Mouse (Mus musculus) MEL (cell line): ENCODE results near the gene Gm20388. TPM values are rescaled to one million over a fixed set of nuclear protein-coding genes. Genes with fewer than 3 reads are reported as not detected.

ENCODE experiments used
- DNase-seq: peaks from one replicate; pipeline ENCODE4 v3.0.0; 2011; ENCODE audit warnings: low read depth, low spot score
- H3K27ac ChIP-seq: 2 replicates; pipeline ENCODE4 v1.5.1; 2012; ENCODE audit warnings: low read depth, mild to moderate bottlenecking, control low read depth, low read length, moderate library complexity; ENCODE audit not compliant: control insufficient read depth
- H3K27me3 ChIP-seq, 2 experiments: fragments of 150-350 bp in 1 of 2; sonication (generic) in 1 of 2; 2 replicates each; pipeline ENCODE4 v1.6.1; 2012; ENCODE audit warnings: low read length in 2 of 2, mild to moderate bottlenecking in 2 of 2, improper control_type of control experiment in 1 of 2, moderate library complexity in 1 of 2; ENCODE audit not compliant: insufficient read depth in 2 of 2, control insufficient read depth in 1 of 2
- H3K36me3 ChIP-seq, 2 experiments: 2 replicates each; pipeline ENCODE4 v1.6.1; 2012 to 2014; ENCODE audit warnings: low read length in 2 of 2, improper control_type of control experiment in 1 of 2, inconsistent platforms in 1 of 2, mild to moderate bottlenecking in 1 of 2; ENCODE audit not compliant: insufficient read depth in 2 of 2, control insufficient read depth in 1 of 2
- H3K4me1 ChIP-seq, 2 experiments: fragments of 150-350 bp in 1 of 2; sonication (generic) in 1 of 2; 2 replicates each; pipeline ENCODE4 v1.6.1; 2012; ENCODE audit warnings: low read length in 2 of 2, improper control_type of control experiment in 1 of 2, mild to moderate bottlenecking in 1 of 2; ENCODE audit not compliant: insufficient read depth in 2 of 2, control insufficient read depth in 1 of 2
- H3K4me3 ChIP-seq, 2 experiments: fragments of 150-350 bp in 1 of 2; sonication (generic) in 1 of 2; 2 replicates each; pipeline ENCODE4 v1.5.1; 2012; ENCODE audit warnings: low read depth in 2 of 2, low read length in 2 of 2, mild to moderate bottlenecking in 2 of 2, moderate library complexity in 2 of 2, control low read depth in 1 of 2, improper control_type of control experiment in 1 of 2; ENCODE audit not compliant: control insufficient read depth in 1 of 2, insufficient read depth in 1 of 2
- H3K79me2 ChIP-seq: 2 replicates; pipeline ENCODE4 v1.6.1; 2012; ENCODE audit warnings: mild to moderate bottlenecking, low read length, moderate library complexity; ENCODE audit not compliant: control insufficient read depth, poor library complexity, insufficient read depth
- H3K9ac ChIP-seq: 2 replicates; pipeline ENCODE4 v1.6.1; 2012; ENCODE audit warnings: low read depth, mild to moderate bottlenecking, control low read depth, low read length, moderate library complexity; ENCODE audit not compliant: control insufficient read depth, poor library complexity, severe bottlenecking
- H3K9me3 ChIP-seq: fragments of 150-350 bp; sonication (generic); replicated peaks from 2 replicates; pipeline ENCODE4 v1.6.1; 2012; ENCODE audit warnings: mild to moderate bottlenecking, low read length, improper control_type of control experiment, moderate library complexity; ENCODE audit not compliant: insufficient read depth
- CTCF ChIP-seq, 3 experiments: IDR thresholded peaks in 2 of 3; conservative IDR thresholded peaks in 1 of 3; 2 replicates each; pipeline ENCODE4 v1.5.1; 2011 to 2012; ENCODE audit warnings: low read length in 3 of 3, low read depth in 2 of 3, mild to moderate bottlenecking in 2 of 3, improper control_type of control experiment in 1 of 3, inconsistent platforms in 1 of 3, mixed read lengths in 1 of 3, moderate library complexity in 1 of 3; ENCODE audit not compliant: control insufficient read depth in 1 of 3, insufficient read depth in 1 of 3, poor library complexity in 1 of 3, severe bottlenecking in 1 of 3
- E2F4 ChIP-seq: IDR thresholded peaks from 2 replicates; pipeline ENCODE4 v1.6.1; 2011; ENCODE audit warnings: low read depth, low read length, improper control_type of control experiment, borderline replicate concordance
- ELF1 ChIP-seq: IDR thresholded peaks from 2 replicates; pipeline ENCODE4 v1.6.1; 2014; ENCODE audit warnings: low read depth, mild to moderate bottlenecking, inconsistent platforms, low read length, improper control_type of control experiment, moderate library complexity
- EP300 ChIP-seq, 2 experiments: IDR thresholded peaks; 2 replicates each; pipeline ENCODE4 v1.6.1; 2011; ENCODE audit warnings: improper control_type of control experiment in 2 of 2, low read length in 2 of 2, low read depth in 1 of 2, mild to moderate bottlenecking in 1 of 2
- ETS1 ChIP-seq: IDR thresholded peaks from 2 replicates; pipeline ENCODE4 v1.6.1; 2012; ENCODE audit warnings: low read depth, mild to moderate bottlenecking, inconsistent platforms, low read length, improper control_type of control experiment, moderate library complexity
- GABPA ChIP-seq: IDR thresholded peaks from 2 replicates; pipeline ENCODE4 v1.6.1; 2012; ENCODE audit warnings: low read depth, mild to moderate bottlenecking, inconsistent platforms, low read length, improper control_type of control experiment, moderate library complexity
- HCFC1 ChIP-seq: IDR thresholded peaks from 2 replicates; pipeline ENCODE4 v1.6.1; 2012; ENCODE audit warnings: low read depth, mild to moderate bottlenecking, inconsistent platforms, low read length, improper control_type of control experiment, moderate library complexity
- JUND ChIP-seq: IDR thresholded peaks from 2 replicates; pipeline ENCODE4 v1.6.1; 2011; ENCODE audit warnings: low read depth, mild to moderate bottlenecking, improper control_type of control experiment, low read length
- MAX ChIP-seq: IDR thresholded peaks from 2 replicates; pipeline ENCODE4 v1.6.1; 2011; ENCODE audit warnings: low read length, improper control_type of control experiment
- MAZ ChIP-seq: IDR thresholded peaks from 2 replicates; pipeline ENCODE4 v1.6.1; 2012; ENCODE audit warnings: low read depth, mild to moderate bottlenecking, inconsistent platforms, low read length, improper control_type of control experiment
- MEF2A ChIP-seq: IDR thresholded peaks from 2 replicates; pipeline ENCODE4 v1.6.1; 2014; ENCODE audit warnings: low read depth, mild to moderate bottlenecking, inconsistent platforms, low read length, improper control_type of control experiment; ENCODE audit not compliant: poor library complexity, insufficient replicate concordance, severe bottlenecking; ENCODE audit errors: extremely low read depth
- MYB ChIP-seq: IDR thresholded peaks from 2 replicates; pipeline ENCODE4 v1.6.1; 2011; ENCODE audit warnings: mild to moderate bottlenecking, low read depth, low read length, improper control_type of control experiment
- NELFE ChIP-seq: IDR thresholded peaks from 2 replicates; pipeline ENCODE4 v1.6.1; 2011; ENCODE audit warnings: low read depth, low read length, improper control_type of control experiment
- NRF1 ChIP-seq: IDR thresholded peaks from 2 replicates; pipeline ENCODE4 v1.6.1; 2014; ENCODE audit warnings: low read depth, mild to moderate bottlenecking, inconsistent platforms, low read length, improper control_type of control experiment, moderate library complexity; ENCODE audit not compliant: poor library complexity, insufficient read depth, severe bottlenecking
- POLR2A ChIP-seq, 2 experiments: IDR thresholded peaks; 2 replicates each; pipeline ENCODE4 v1.6.1; 2011 to 2012; ENCODE audit warnings: low read length in 2 of 2, mild to moderate bottlenecking in 2 of 2, control low read depth in 1 of 2, improper control_type of control experiment in 1 of 2, low read depth in 1 of 2, moderate library complexity in 1 of 2; ENCODE audit not compliant: control insufficient read depth in 1 of 2, insufficient read depth in 1 of 2, poor library complexity in 1 of 2
- POLR2AphosphoS5 ChIP-seq: IDR thresholded peaks from 2 replicates; pipeline ENCODE4 v1.6.1; 2012; ENCODE audit warnings: low read depth, borderline replicate concordance, mild to moderate bottlenecking, inconsistent platforms, low read length, moderate library complexity, mixed read lengths
- RAD21 ChIP-seq: IDR thresholded peaks from 2 replicates; pipeline ENCODE4 v1.6.1; 2011; ENCODE audit warnings: mild to moderate bottlenecking, low read depth, low read length, improper control_type of control experiment
- SMC3 ChIP-seq: IDR thresholded peaks from 2 replicates; pipeline ENCODE4 v1.6.1; 2011; ENCODE audit warnings: low read depth, low read length, improper control_type of control experiment
- TAL1 ChIP-seq: IDR thresholded peaks from 2 replicates; pipeline ENCODE4 v1.6.1; 2012; ENCODE audit warnings: mild to moderate bottlenecking, inconsistent platforms, low read length, moderate library complexity, mixed read lengths
- TCF12 ChIP-seq: IDR thresholded peaks from 2 replicates; pipeline ENCODE4 v1.6.1; 2014; ENCODE audit warnings: low read depth, mild to moderate bottlenecking, inconsistent platforms, low read length, improper control_type of control experiment, moderate library complexity
- UBTF ChIP-seq: IDR thresholded peaks from 2 replicates; pipeline ENCODE4 v1.6.1; 2012; ENCODE audit warnings: low read depth, mild to moderate bottlenecking, inconsistent platforms, low read length, improper control_type of control experiment, moderate library complexity, borderline replicate concordance; ENCODE audit not compliant: insufficient read depth
- USF1 ChIP-seq: IDR thresholded peaks from 2 replicates; pipeline ENCODE4 v1.6.1; 2014; ENCODE audit warnings: low read depth, mild to moderate bottlenecking, inconsistent platforms, low read length, improper control_type of control experiment, moderate library complexity
- USF2 ChIP-seq, 2 experiments: IDR thresholded peaks; 2 replicates each; pipeline ENCODE4 v1.6.1; 2011 to 2012; ENCODE audit warnings: improper control_type of control experiment in 2 of 2, low read length in 2 of 2, borderline replicate concordance in 1 of 2, inconsistent platforms in 1 of 2, low read depth in 1 of 2, mild to moderate bottlenecking in 1 of 2; ENCODE audit not compliant: insufficient read depth in 1 of 2
- ZC3H11A ChIP-seq: IDR thresholded peaks from 2 replicates; pipeline ENCODE4 v1.6.1; 2012; ENCODE audit warnings: low read depth, mild to moderate bottlenecking, inconsistent platforms, low read length, improper control_type of control experiment
- ZNF384 ChIP-seq: IDR thresholded peaks from 2 replicates; pipeline ENCODE4 v1.6.1; 2012; ENCODE audit warnings: low read depth, mild to moderate bottlenecking, inconsistent platforms, low read length, improper control_type of control experiment
- polyA plus RNA-seq, 2 experiments: library from polyadenylated mRNA; stranded (reverse) in 1 of 2; unstranded in 1 of 2; fragments of >175 nt in 1 of 2; fragments of >200 nt in 1 of 2; gene quantifications; 2 replicates each; pipeline versions ENCODE4 v1.2.1 to v1.2.4; 2012; ENCODE audit warnings: low replicate concordance in 2 of 2, low read depth in 1 of 2; ENCODE audit not compliant: insufficient read length in 2 of 2, insufficient read depth in 1 of 2, missing spikeins in 1 of 2
- total RNA-seq: library from RNA; depleted of rRNA; stranded (reverse); fragments of 300-350 nt; gene quantifications from 2 replicates; pipeline ENCODE4 v1.2.3, GENCODE M21; 2012

Gm20388 gene
- total and polyA plus RNA-seq, 3 experiments, result 11.1 to 17.8 TPM; not detected in 1

DNA sequence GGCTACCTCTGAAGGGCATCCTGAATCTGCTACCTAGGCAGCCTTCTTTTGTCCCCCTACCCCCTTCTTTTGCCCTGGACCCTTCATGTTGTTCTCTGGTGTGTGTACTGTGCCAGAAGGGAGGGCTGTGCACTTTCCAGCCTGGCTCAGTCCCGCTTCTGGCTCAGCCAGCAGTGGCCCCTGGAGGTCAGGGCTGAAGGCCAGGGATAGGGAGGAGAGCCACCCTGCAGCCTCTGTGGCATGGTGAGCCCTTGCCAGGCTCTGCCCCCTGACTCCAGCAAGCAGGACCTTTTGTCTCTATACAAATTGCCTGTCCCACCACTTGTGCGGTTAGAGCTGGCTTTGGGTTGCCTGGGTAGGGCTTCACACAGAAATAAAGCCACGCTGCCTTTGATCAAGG lies 403.0 kb downstream of the Gm20388 start:
- Histone ChIP-seq H3K4me1 (0 out of 4 replicates have a peak, but pooled peaks cover 0 to 4% of the 10 kb centered on the region in 2 experiments), H3K36me3 (no peaks in the 10 kb centered on the region), H3K9me3 (no peaks in the 10 kb centered on the region), H3K27me3 (no peaks in the 10 kb centered on the region)
- no peak for DNase-seq
- TF ChIP-seq MYB (no peak), ELF1 (no peak), MEF2A (no peak), TCF12 (no peak), JUND (no peak), POLR2A (IDR thresholded peaks at IDR 0.05; ENCODE audit: control insufficient read depth in 1 of 2, insufficient read depth in 1 of 2, low read depth in 1 of 2, low read length in 2 of 2, poor library complexity in 1 of 2) (no peak), USF1 (no peak)
- TF ChIP-seq, all 39 proteins: peak for 0
- Histone ChIP-seq H3K9ac (no peak overlapping the region), H3K79me2 (no peaks in the 10 kb centered on the region), H3K27ac (no peak overlapping the region), H3K4me3 (no peak overlapping the region)

DNA sequence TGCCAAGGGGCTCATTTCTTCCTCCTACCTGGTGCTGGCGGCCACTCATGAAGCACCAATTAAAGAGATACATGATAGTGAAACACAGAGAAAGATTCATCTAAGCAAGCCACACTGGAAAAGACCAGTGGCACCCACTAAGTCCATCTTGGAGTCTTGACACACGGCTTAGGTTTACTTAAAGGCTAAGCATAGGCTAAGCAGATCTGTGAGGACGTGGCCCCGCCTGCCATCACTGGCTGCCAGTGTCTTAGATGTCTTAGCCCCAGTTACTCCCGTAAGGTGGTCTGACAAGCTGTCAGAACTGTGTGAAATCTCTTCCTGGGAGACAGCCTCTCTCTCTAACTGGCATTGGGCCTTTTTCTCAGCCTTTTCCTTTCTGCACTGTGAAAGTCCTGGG lies 404.3 kb downstream of the Gm20388 start:
- H3K36me3 ChIP-seq, result no peaks in the 10 kb centered on the region

DNA sequence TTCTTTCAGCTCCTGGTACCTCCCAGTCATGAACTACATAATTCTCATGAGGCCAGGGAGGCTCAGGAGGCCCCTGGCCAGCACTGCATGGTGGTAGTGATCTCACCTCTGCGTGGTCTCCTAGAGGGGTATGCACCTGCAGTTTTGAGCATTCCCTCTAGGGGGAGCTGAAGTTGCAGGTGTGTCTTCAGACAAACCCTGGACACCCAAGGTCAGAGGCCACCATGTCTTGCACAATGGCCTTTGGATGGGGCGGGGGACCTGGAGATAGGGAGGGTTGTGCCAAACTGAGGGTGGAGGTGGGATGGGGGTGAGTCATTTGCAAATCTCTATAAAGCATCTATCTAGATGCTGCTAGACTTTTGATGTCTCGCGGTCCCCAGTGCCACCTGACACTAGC lies 405.0 kb downstream of the Gm20388 start:
- H3K36me3 ChIP-seq, result no peaks in the 10 kb centered on the region
- no peaks in the 10 kb centered on the region for H3K79me2 ChIP-seq

More for the DNA sequence above, 404.3 kb downstream of the Gm20388 start:
- Histone ChIP-seq H3K4me3 (no peak overlapping the region), H3K4me1 (0 out of 4 replicates have a peak, but pooled peaks cover 0 to 7% of the 10 kb centered on the region in 2 experiments), H3K27ac (no peak overlapping the region)
- TF ChIP-seq E2F4 (no peak), UBTF (no peak), ZC3H11A (no peak), ZNF384 (no peak), HCFC1 (no peak), MEF2A (no peak), POLR2AphosphoS5 (no peak), USF2 (IDR thresholded peaks at IDR 0.05; ENCODE audit: borderline replicate concordance in 1 of 2, insufficient read depth in 1 of 2, low read depth in 1 of 2, low read length in 2 of 2) (no peak), NELFE (no peak), GABPA (no peak), USF1 (no peak), CTCF (IDR thresholded peaks at IDR 0.05 in 2 of 3, conservative IDR thresholded peaks at IDR 0.05 in 1 of 3; ENCODE audit: control insufficient read depth in 1 of 3, insufficient read depth in 1 of 3, low read depth in 2 of 3, low read length in 3 of 3, poor library complexity in 1 of 3, severe bottlenecking in 1 of 3) (no peak), MAZ (no peak), TCF12 (no peak), NRF1 (no peak), JUND (no peak), MYB (no peak), MAX (no peak), EP300 (IDR thresholded peaks at IDR 0.05; ENCODE audit: low read depth in 1 of 2, low read length in 2 of 2) (no peak)
- TF ChIP-seq, all 39 proteins: peak for 0
- no peak for DNase-seq
- H3K27me3 ChIP-seq, result no peaks in the 10 kb centered on the region
- H3K9ac ChIP-seq, result no peak overlapping the region
- no peaks in the 10 kb centered on the region for H3K9me3 ChIP-seq
- H3K79me2 ChIP-seq, result no peaks in the 10 kb centered on the region

More for the DNA sequence above, 405.0 kb downstream of the Gm20388 start:
- Histone ChIP-seq H3K27me3 (no peaks in the 10 kb centered on the region), H3K4me3 (no peak overlapping the region), H3K4me1 (0 out of 4 replicates have a peak, but pooled peaks cover 0 to 7% of the 10 kb centered on the region in 2 experiments), H3K27ac (no peak overlapping the region), H3K9me3 (no peaks in the 10 kb centered on the region), H3K9ac (no peak overlapping the region)
- no peak for DNase-seq
- TF ChIP-seq ETS1 (no peak), CTCF (IDR thresholded peaks at IDR 0.05 in 2 of 3, conservative IDR thresholded peaks at IDR 0.05 in 1 of 3; ENCODE audit: control insufficient read depth in 1 of 3, insufficient read depth in 1 of 3, low read depth in 2 of 3, low read length in 3 of 3, poor library complexity in 1 of 3, severe bottlenecking in 1 of 3) (peak; percentile 55 to 74 (median 60)), TAL1 (no peak), RAD21 (peak; percentile 26), SMC3 (peak; percentile 32; the same call in 1 of the 2 replicates)
